Mouse (Mus musculus) yolk sac, embryonic 10.5 days (tissue): ENCODE data around the gene Atxn7l2.

ENCODE experiments used
- DNase-seq: peaks from one replicate; pipeline ENCODE4 v3.0.0-alpha.2; 2017; ENCODE audit warnings: low spot score

Atxn7l2 gene

GRCm38 (mm10) chr3:108178756-108179715 is 31.7 kb downstream of the Atxn7l2 start:
- DNase-seq, result no peak

GRCm38 (mm10) chr3:108174672-108175531 is 35.8 kb downstream of the Atxn7l2 start:
- DNase-seq, result no peak

GRCm38 (mm10) chr3:108169199-108169598 is 41.5 kb downstream of the Atxn7l2 start:
- DNase-seq, result no peak

GRCm38 (mm10) chr3:108167499-108167898 is 43.2 kb downstream of the Atxn7l2 start:
- no peak for DNase-seq

- peak; percentile 17 for DNase-seq
Observed at GRCm38 (mm10) chr3:108166486-108167211, 44.1 kb downstream of the Atxn7l2 start.

GRCm38 (mm10) chr3:108165532-108166315 is 45.0 kb downstream of the Atxn7l2 start:
- DNase-seq, result no peak

GRCm38 (mm10) chr3:108164807-108165206 is 45.9 kb downstream of the Atxn7l2 start:
- DNase-seq, result peak; percentile 61

GRCm38 (mm10) chr3:108164091-108164490 is 46.6 kb downstream of the Atxn7l2 start:
- DNase-seq, result no peak

- no peak for DNase-seq
Observed at GRCm38 (mm10) chr3:108158383-108159037, 52.2 kb downstream of the Atxn7l2 start.

GRCm38 (mm10) chr3:108154656-108155055 is 56.1 kb downstream of the Atxn7l2 start, which contains the start of gene Gpr61:
Gene Gpr61, minus strand, starts transcription at chr3:108154882.
- DNase-seq, result no peak

GRCm38 (mm10) chr3:108152290-108152689 is 58.4 kb downstream of the Atxn7l2 start:
- no peak for DNase-seq
